Mouse (Mus musculus): ENCODE results near the gene Lyl1. TPM values are rescaled to one million over a fixed set of nuclear protein-coding genes. Genes with fewer than 3 reads are reported as not detected.

The Lyl1 gene
- polyA plus RNA-seq, 1 experiment = not detected

- H3K4me3 ChIP-seq (ENCODE audit: insufficient read depth, low read length) = no peak overlapping the region
- no peaks in the 10 kb centered on the region; the same call in 1 of the 2 replicates for H3K4me1 ChIP-seq (ENCODE audit: control insufficient read depth, insufficient read depth, low read length)
- no peak overlapping the region for H3K27ac ChIP-seq (ENCODE audit: insufficient read depth, low read length)
- TF ChIP-seq CTCF (IDR thresholded peaks at IDR 0.05; ENCODE audit: borderline replicate concordance, insufficient read depth, low read length) (no peak), POLR2A (IDR thresholded peaks at IDR 0.05; ENCODE audit: low read depth, low read length) (no peak)
Observed at GRCm38 (mm10) chr8:84729921-84730362, 28.7 kb downstream of the Lyl1 start.

DNA sequence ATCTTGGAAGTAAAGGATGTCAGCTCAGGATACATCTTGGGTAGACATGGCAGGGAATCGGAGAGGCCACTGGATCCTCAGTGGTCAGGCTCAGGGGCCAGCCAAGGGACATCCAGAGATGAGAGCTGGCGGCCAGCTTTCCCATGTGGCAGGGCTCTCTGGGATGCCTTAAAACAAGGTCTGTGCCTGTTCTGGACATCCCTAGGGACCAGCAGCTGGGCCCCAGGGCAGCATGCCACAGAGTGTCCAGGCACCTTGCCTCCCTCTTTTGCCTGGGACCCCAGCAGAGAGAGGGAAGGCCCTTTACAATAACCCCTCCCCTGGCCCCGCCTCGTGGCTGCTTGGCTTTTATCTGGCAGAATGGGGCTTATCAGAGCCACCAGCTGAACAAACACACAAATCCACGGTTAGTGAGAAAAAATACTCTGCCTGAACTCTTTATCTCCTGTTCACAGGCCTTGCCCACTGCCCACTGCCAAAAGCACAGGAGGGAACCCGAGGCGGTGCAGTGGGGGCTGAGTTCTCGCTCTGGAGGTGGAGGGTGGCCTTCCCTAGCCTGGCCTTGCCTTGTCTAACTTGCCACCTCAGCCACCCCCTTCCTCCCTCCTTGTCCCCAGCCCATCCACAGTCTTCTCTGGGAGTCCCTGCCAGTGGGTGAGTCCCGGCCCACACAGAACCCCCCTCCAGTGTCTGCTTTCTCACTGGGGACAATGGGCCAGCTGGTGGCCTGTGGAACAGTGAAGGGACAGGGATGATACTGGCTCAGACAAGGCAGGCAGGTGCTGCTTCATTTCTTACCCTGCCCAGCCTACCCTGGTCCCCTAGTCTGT, 29.5 kb downstream of the Lyl1 start:
- Histone ChIP-seq H3K4me3 (ENCODE audit: insufficient read depth, low read length) (no peak overlapping the region), H3K4me1 (ENCODE audit: control insufficient read depth, insufficient read depth, low read length) (no peaks in the 10 kb centered on the region; the same call in 1 of the 2 replicates), H3K27ac (ENCODE audit: insufficient read depth, low read length) (no peak overlapping the region)
- no peak for TF ChIP-seq CTCF (IDR thresholded peaks at IDR 0.05; ENCODE audit: borderline replicate concordance, insufficient read depth, low read length)
- no peak for TF ChIP-seq POLR2A (IDR thresholded peaks at IDR 0.05; ENCODE audit: low read depth, low read length)

- H3K4me1 ChIP-seq (ENCODE audit: control insufficient read depth, insufficient read depth, low read length) = no peaks in the 10 kb centered on the region; the same call in 1 of the 2 replicates
- no peak overlapping the region for H3K4me3 ChIP-seq (ENCODE audit: insufficient read depth, low read length)
- TF ChIP-seq CTCF (IDR thresholded peaks at IDR 0.05; ENCODE audit: borderline replicate concordance, insufficient read depth, low read length) = no peak
- no peak for TF ChIP-seq POLR2A (IDR thresholded peaks at IDR 0.05; ENCODE audit: low read depth, low read length)
- H3K27ac ChIP-seq (ENCODE audit: insufficient read depth, low read length) = no peak overlapping the region
Observed at GRCm38 (mm10) chr8:84731371-84732177, 30.3 kb downstream of the Lyl1 start.

- H3K4me3 ChIP-seq (ENCODE audit: insufficient read depth, low read length) = no peak overlapping the region
- H3K4me1 ChIP-seq (ENCODE audit: control insufficient read depth, insufficient read depth, low read length) = no peaks in the 10 kb centered on the region; the same call in 1 of the 2 replicates
- no peak for TF ChIP-seq CTCF (IDR thresholded peaks at IDR 0.05; ENCODE audit: borderline replicate concordance, insufficient read depth, low read length)
- TF ChIP-seq POLR2A (IDR thresholded peaks at IDR 0.05; ENCODE audit: low read depth, low read length) = no peak
- 0 out of 2 replicates have a peak overlapping the region, but pooled peaks have one; percentile 21 for H3K27ac ChIP-seq (ENCODE audit: insufficient read depth, low read length)
Observed at GRCm38 (mm10) chr8:84732545-84732944, 31.3 kb downstream of the Lyl1 start.

- Histone ChIP-seq H3K27ac (ENCODE audit: insufficient read depth, low read length) (no peak overlapping the region), H3K4me3 (ENCODE audit: insufficient read depth, low read length) (no peak overlapping the region), H3K4me1 (ENCODE audit: control insufficient read depth, insufficient read depth, low read length) (no peaks in the 10 kb centered on the region; the same call in 1 of the 2 replicates)
- no peak for TF ChIP-seq POLR2A (IDR thresholded peaks at IDR 0.05; ENCODE audit: low read depth, low read length)
- TF ChIP-seq CTCF (IDR thresholded peaks at IDR 0.05; ENCODE audit: borderline replicate concordance, insufficient read depth, low read length) = no peak
Observed at GRCm38 (mm10) chr8:84732996-84733395, 31.7 kb downstream of the Lyl1 start.

DNA sequence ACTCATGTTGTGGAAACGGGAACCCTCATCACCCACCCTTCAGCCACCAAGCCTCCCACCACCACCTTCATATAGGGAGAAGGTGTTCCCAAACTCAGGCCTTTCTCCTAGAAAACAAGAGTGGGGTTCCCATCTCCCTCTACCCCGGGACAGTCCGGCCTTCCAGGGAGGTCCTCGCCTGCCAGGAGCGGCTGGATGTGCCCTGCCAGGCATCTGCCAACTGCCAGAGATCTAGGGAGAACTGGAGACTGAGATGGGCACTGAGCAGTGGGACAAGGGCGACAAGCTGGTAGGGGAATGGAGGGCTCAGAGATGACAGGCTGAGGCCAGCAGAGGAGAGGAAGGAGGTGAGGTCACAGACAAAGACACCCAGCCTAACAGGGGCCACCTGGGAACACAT, 32.7 kb downstream of the Lyl1 start:
- Histone ChIP-seq H3K4me3 (ENCODE audit: insufficient read depth, low read length) (no peak overlapping the region), H3K27ac (ENCODE audit: insufficient read depth, low read length) (no peak overlapping the region), H3K4me1 (ENCODE audit: control insufficient read depth, insufficient read depth, low read length) (peaks cover 7% of the 10 kb centered on the region)
- no peak for TF ChIP-seq CTCF (IDR thresholded peaks at IDR 0.05; ENCODE audit: borderline replicate concordance, insufficient read depth, low read length)
- no peak for TF ChIP-seq POLR2A (IDR thresholded peaks at IDR 0.05; ENCODE audit: low read depth, low read length)

DNA sequence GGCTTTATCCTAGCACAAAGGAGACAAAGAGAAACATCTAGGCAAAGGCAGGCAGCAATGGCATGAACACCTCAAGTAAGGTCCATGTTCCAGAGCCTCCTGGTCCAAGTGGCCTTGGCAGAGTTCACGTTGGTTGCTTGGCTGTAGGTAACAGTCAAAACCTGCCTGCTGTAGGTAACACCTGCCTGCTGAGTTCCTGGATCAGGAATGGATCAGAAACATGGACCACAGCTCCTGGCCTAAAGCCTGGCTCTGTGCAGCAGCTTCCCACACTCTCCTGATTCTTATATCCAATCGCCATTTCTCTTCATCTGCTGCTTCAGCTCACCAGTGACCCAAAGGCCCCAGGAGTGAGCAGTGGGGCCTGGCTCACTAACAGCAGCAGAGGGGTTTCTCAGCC, 33.4 kb downstream of the Lyl1 start:
- TF ChIP-seq POLR2A (IDR thresholded peaks at IDR 0.05; ENCODE audit: low read depth, low read length) (no peak), CTCF (IDR thresholded peaks at IDR 0.05; ENCODE audit: borderline replicate concordance, insufficient read depth, low read length) (no peak)
- Histone ChIP-seq H3K27ac (ENCODE audit: insufficient read depth, low read length) (no peak overlapping the region), H3K4me3 (ENCODE audit: insufficient read depth, low read length) (no peak overlapping the region), H3K4me1 (ENCODE audit: control insufficient read depth, insufficient read depth, low read length) (peaks cover 12% of the 10 kb centered on the region)

DNA sequence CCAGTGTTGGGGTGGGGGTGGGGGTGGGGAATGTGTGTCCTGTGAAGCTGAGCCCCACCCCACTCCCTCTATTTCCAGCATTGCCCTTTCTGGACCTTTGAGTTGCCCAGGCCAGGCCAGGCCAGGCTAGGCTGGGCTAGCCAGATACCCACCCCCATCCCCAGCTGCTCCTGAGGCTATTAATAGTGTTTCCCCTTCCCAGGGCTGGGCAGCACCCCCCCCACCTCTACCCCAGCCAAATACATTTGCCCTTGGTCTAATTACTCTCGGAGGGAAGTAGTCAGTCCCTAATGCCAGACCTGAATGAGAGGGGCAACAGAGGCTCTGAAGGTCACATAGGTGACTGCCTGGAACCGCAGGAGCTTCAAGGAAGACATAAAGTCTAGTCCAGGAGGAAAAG, 34.3 kb downstream of the Lyl1 start:
- TF ChIP-seq CTCF (IDR thresholded peaks at IDR 0.05; ENCODE audit: borderline replicate concordance, insufficient read depth, low read length) = no peak
- TF ChIP-seq POLR2A (IDR thresholded peaks at IDR 0.05; ENCODE audit: low read depth, low read length) = no peak
- peaks cover 14% of the 10 kb centered on the region for H3K4me1 ChIP-seq (ENCODE audit: control insufficient read depth, insufficient read depth, low read length)
- no peak overlapping the region for H3K27ac ChIP-seq (ENCODE audit: insufficient read depth, low read length)
- no peak overlapping the region for H3K4me3 ChIP-seq (ENCODE audit: insufficient read depth, low read length)

GRCm38 (mm10) chr8:84736521-84736920, 35.3 kb downstream of the Lyl1 start:
- TF ChIP-seq POLR2A (IDR thresholded peaks at IDR 0.05; ENCODE audit: low read depth, low read length) = no peak
- no peak for TF ChIP-seq CTCF (IDR thresholded peaks at IDR 0.05; ENCODE audit: borderline replicate concordance, insufficient read depth, low read length)
- Histone ChIP-seq H3K4me1 (ENCODE audit: control insufficient read depth, insufficient read depth, low read length) (peaks cover 21% of the 10 kb centered on the region), H3K27ac (ENCODE audit: insufficient read depth, low read length) (no peak overlapping the region), H3K4me3 (ENCODE audit: insufficient read depth, low read length) (no peak overlapping the region)

Measured in embryonic fibroblast, embryonic 13.5 days (primary cell).